Mouse (Mus musculus): ENCODE results near the gene Atp6v1c2. TPM values are rescaled to one million over a fixed set of nuclear protein-coding genes. Genes with fewer than 3 reads are reported as not detected.

Gene Atp6v1c2
- polyA plus RNA-seq (2015; fragmentation: Illumina TruSeq; extraction: RNeasy Lipid Tissue Mini Kit (QIAGEN cat#74804); ENCODE audit: insufficient read depth, low replicate concordance): not detected

DNA sequence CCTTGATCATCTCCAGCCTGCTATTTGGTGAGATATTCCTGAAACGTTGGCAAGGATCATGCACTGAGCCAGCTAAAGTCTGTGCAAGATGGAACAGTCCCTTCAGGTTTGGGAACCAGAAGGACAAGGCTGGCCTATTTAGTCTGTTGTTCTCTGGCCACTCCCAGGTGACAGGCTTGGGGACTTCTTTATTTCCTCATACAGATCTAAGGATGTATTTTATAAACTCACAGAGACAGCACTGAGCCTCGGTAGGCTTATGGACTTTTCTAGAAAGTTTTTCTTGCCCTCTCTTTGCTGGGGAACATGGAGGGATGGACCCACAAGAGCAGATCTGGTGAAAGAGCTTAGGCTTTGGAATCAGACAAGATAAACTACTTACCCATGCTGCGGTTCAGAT, at the start of gene Atp6v1c2:
TSS of gene Atp6v1c2 (minus strand) at position 101 of the 400 bp plus-strand sequence.

DNA sequence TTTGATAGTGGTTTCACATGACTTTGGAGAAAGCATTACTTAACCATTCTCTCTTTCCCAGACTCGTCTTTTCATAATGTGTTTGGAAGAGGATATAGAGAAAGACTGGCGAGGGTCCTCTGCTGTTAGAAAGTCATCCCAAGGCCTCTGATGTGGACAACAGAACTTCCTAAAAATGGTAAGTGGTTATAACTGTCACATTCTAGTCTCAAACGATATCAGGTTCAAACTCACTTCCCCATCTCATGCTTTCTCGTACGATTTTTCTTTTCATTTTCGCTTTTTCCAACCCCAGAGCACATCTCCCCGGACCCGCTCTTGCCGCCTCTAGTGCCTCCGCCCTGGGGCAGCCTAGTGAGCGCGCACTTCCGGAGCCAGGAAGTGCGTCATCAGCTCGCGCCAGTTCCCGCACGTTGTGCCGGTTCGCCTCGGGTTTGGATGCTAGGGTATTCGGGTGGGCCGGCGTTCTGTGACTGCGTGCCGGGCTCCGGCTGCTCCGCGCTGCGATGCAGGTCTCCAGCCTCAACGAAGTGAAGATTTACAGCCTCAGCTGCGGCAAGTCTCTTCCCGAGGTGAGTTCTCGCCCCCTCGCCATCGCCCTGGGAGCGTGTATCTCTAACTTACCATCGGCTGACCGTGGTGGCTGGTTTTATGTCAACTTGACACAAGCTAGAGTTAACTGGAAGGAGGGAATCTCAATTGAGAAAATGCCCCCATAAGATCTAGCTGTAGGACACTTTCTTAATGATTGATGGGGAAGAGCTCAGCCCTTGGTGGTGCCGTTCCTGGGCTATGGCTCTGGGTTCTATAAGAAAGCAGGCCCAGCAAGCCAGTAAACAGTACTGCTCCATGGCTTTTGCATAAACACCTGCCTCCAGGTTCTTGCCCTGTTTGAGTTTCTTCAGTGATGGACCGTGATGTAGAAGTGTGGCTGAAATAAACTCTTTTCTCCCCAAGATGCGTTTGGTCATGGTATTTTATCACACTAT, 19.2 kb upstream of the Atp6v1c2 start, which contains the start of gene Nol10:
TSS of gene Nol10 (plus strand) at position 411 of the 989 bp plus-strand sequence.

DNA sequence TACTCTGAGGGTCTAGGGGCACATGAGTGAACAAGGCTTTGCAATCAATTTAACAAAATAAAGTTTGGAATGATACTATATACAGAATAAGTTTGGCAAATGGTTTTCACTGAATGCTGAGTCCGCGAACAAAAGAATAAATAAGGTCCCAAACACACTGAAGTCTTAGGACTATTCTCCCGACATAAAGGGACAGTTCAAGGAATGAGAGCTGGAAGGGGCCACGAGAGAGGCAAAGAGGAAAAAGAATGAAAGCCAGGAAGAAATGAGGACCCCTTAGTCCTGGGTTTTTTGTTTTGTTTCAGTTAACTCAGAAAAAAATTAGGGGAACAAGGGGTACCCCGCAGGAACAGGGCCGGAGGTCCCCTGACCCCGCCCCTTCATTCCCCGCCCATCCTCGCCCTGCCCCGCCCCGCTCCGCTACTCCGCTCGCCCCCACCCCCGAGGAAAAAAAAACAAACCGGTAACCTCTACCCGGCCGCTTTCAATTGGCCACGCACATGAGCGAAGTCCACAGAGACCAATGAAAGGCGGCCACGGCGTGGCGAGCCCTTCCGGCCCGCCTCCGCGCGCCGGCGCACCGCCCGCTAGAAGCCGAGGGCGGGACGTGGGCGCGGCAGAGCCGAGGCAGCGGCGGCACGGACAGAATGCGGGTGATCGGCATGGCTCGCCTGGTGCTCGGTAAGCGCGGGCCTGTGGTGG, 63.0 kb downstream of the Atp6v1c2 start, which contains the start of gene Pdia6:
TSS of gene Pdia6 (plus strand) at position 575 of the 702 bp plus-strand sequence.

Other genes with a start within 250 kb of the Atp6v1c2 start
- 0.08 TPM for gene Kcnf1, start 152.5 kb downstream of the Atp6v1c2 start, polyA plus RNA-seq (2015; fragmentation: Illumina TruSeq; extraction: RNeasy Lipid Tissue Mini Kit (QIAGEN cat#74804); ENCODE audit: insufficient read depth, low replicate concordance)
- 199 TPM for gene Pdia6, start 62.8 kb downstream of the Atp6v1c2 start, polyA plus RNA-seq (2015; fragmentation: Illumina TruSeq; extraction: RNeasy Lipid Tissue Mini Kit (QIAGEN cat#74804); ENCODE audit: insufficient read depth, low replicate concordance)
- gene Nol10, start 19.1 kb upstream of the Atp6v1c2 start, polyA plus RNA-seq (2015; fragmentation: Illumina TruSeq; extraction: RNeasy Lipid Tissue Mini Kit (QIAGEN cat#74804); ENCODE audit: insufficient read depth, low replicate concordance): 21.2 TPM
- 150 TPM for gene Odc1, start 215.4 kb upstream of the Atp6v1c2 start, polyA plus RNA-seq (2015; fragmentation: Illumina TruSeq; extraction: RNeasy Lipid Tissue Mini Kit (QIAGEN cat#74804); ENCODE audit: insufficient read depth, low replicate concordance)